Mouse (Mus musculus): ENCODE results near the gene Olfr194.

DNA sequence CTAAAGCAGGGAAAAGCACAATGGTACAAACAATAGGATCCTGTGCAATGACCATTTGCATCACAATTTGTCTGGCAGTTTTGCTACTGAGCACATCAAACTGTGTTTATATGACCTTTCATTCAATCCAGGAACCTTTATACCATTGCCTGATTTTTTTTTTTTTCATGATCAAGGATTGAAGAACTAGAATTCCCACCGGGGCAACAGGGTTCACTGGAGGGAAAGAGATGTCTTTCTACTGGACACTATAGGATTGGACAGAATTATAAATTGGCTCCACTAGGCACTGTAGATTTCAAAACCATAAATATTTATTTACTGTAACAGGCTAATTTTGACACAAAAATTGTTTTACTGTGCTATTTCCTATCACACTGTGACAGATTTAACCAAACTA is 9.1 kb downstream of the Olfr194 start, which contains the start of gene Olfr193:
- no peak for TF ChIP-seq CTCF (IDR thresholded peaks at IDR 0.05; ENCODE audit: insufficient read depth, low read depth, low read length)
- no peak for TF ChIP-seq POLR2A (IDR thresholded peaks at IDR 0.05; ENCODE audit: insufficient read depth, low read depth, low read length)
